Mouse (Mus musculus) CH12.LX (cell line): Measurements from ENCODE around the gene Gtpbp8. TPM values are rescaled to one million over a fixed set of nuclear protein-coding genes. Genes with fewer than 3 reads are reported as not detected.

ENCODE experiments used
- DNase-seq: peaks from one replicate; pipeline ENCODE4 v3.0.0-alpha.2; 2013; ENCODE audit errors: extremely low read depth
- H3K27ac ChIP-seq: 2 replicates; pipeline ENCODE4 v1.5.1; 2012; ENCODE audit warnings: low read depth, mild to moderate bottlenecking, control low read depth, moderate library complexity; ENCODE audit not compliant: insufficient read depth
- H3K27me3 ChIP-seq: replicated peaks from 2 replicates; pipeline ENCODE3; 2012; ENCODE audit warnings: inconsistent platforms
- H3K36me3 ChIP-seq, 2 experiments: replicated peaks in 1 of 2; 2 replicates each; pipeline versions ENCODE3 to v1.6.1; 2012; ENCODE audit warnings: inconsistent platforms in 1 of 2, low read length in 1 of 2, mild to moderate bottlenecking in 1 of 2, mixed read lengths in 1 of 2, moderate library complexity in 1 of 2; ENCODE audit not compliant: control insufficient read depth in 1 of 2, insufficient read depth in 1 of 2
- H3K4me1 ChIP-seq, 2 experiments: 2 replicates each; pipeline ENCODE4 v1.6.1; 2012; ENCODE audit warnings: inconsistent platforms in 1 of 2, moderate library complexity in 1 of 2; ENCODE audit not compliant: insufficient read depth in 2 of 2, control insufficient read depth in 1 of 2
- H3K4me2 ChIP-seq: 2 replicates; pipeline ENCODE4 v1.6.1; 2012; ENCODE audit warnings: low read depth, mild to moderate bottlenecking, control low read depth; ENCODE audit not compliant: poor library complexity, insufficient read depth, severe bottlenecking
- H3K4me3 ChIP-seq, 3 experiments: fragments of 150-350 bp in 1 of 3; sonication (generic) in 1 of 3; replicated peaks in 1 of 3; 2 replicates each; pipeline versions ENCODE3 to v1.5.1; 2011 to 2012; ENCODE audit warnings: low read depth in 2 of 3, low read length in 2 of 3, mild to moderate bottlenecking in 2 of 3, moderate library complexity in 2 of 3, control low read depth in 1 of 3, improper control_type of control experiment in 1 of 3, inconsistent platforms in 1 of 3, mixed read lengths in 1 of 3; ENCODE audit not compliant: poor library complexity in 1 of 3
- H3K79me2 ChIP-seq: replicated peaks from 2 replicates; pipeline ENCODE4 v1.6.1; 2012; ENCODE audit warnings: mild to moderate bottlenecking, moderate library complexity; ENCODE audit not compliant: control insufficient read depth, poor library complexity, insufficient read depth, severe bottlenecking; ENCODE audit errors: extremely low read depth
- H3K9ac ChIP-seq: 2 replicates; pipeline ENCODE4 v1.6.1; 2012; ENCODE audit warnings: low read depth, mild to moderate bottlenecking, control low read depth, moderate library complexity; ENCODE audit not compliant: insufficient read depth
- H3K9me3 ChIP-seq: replicated peaks from 2 replicates; pipeline ENCODE3; 2012; ENCODE audit warnings: low read length, inconsistent platforms, mixed read lengths
- BHLHE40 ChIP-seq: IDR thresholded peaks from 2 replicates; pipeline ENCODE4 v1.6.1; 2011; ENCODE audit warnings: mild to moderate bottlenecking, low read depth, low read length, improper control_type of control experiment
- CHD1 ChIP-seq: IDR thresholded peaks from 2 replicates; pipeline ENCODE4 v1.6.1; 2012; ENCODE audit warnings: low read depth, low read length, improper control_type of control experiment, inconsistent platforms
- CHD2 ChIP-seq: IDR thresholded peaks from 2 replicates; pipeline ENCODE4 v1.6.1; 2011; ENCODE audit warnings: low read length, improper control_type of control experiment
- CTCF ChIP-seq, 2 experiments: IDR thresholded peaks in 1 of 2; conservative IDR thresholded peaks in 1 of 2; 2 replicates each; pipeline ENCODE4 v1.5.1; 2011 to 2012; ENCODE audit warnings: low read depth in 2 of 2, low read length in 2 of 2, improper control_type of control experiment in 1 of 2, inconsistent platforms in 1 of 2, mild to moderate bottlenecking in 1 of 2, moderate library complexity in 1 of 2
- E2F4 ChIP-seq: IDR thresholded peaks from 2 replicates; pipeline ENCODE4 v1.6.1; 2011; ENCODE audit warnings: low read depth, low read length, improper control_type of control experiment; ENCODE audit not compliant: insufficient replicate concordance
- EP300 ChIP-seq: IDR thresholded peaks from 2 replicates; pipeline ENCODE4 v1.6.1; 2011; ENCODE audit warnings: low read length, improper control_type of control experiment
- IRF4 ChIP-seq: IDR thresholded peaks from 2 replicates; pipeline ENCODE4 v1.6.1; 2014; ENCODE audit warnings: low read depth, mild to moderate bottlenecking, inconsistent platforms, low read length, improper control_type of control experiment
- JUND ChIP-seq: conservative IDR thresholded peaks from 2 replicates; pipeline ENCODE4 v1.6.1; 2011; ENCODE audit warnings: low read depth, low read length, improper control_type of control experiment
- MAFK ChIP-seq: IDR thresholded peaks from 2 replicates; pipeline ENCODE4 v1.6.1; 2011; ENCODE audit warnings: low read length, improper control_type of control experiment; ENCODE audit not compliant: insufficient replicate concordance
- MAZ ChIP-seq: IDR thresholded peaks from 2 replicates; pipeline ENCODE4 v1.6.1; 2012; ENCODE audit warnings: low read depth, mild to moderate bottlenecking, inconsistent platforms, low read length, improper control_type of control experiment, moderate library complexity
- MEF2A ChIP-seq: IDR thresholded peaks from 2 replicates; pipeline ENCODE4 v1.6.1; 2014; ENCODE audit warnings: low read depth, mild to moderate bottlenecking, inconsistent platforms, low read length, improper control_type of control experiment, borderline replicate concordance
- MXI1 ChIP-seq: IDR thresholded peaks from 2 replicates; pipeline ENCODE4 v1.6.1; 2011; ENCODE audit warnings: mild to moderate bottlenecking, low read depth, low read length, improper control_type of control experiment
- MYC ChIP-seq: IDR thresholded peaks from 2 replicates; pipeline ENCODE4 v1.6.1; 2011; ENCODE audit warnings: low read depth, mild to moderate bottlenecking, improper control_type of control experiment, low read length
- NELFE ChIP-seq: IDR thresholded peaks from 2 replicates; pipeline ENCODE4 v1.6.1; 2011; ENCODE audit warnings: low read depth, low read length, improper control_type of control experiment
- NRF1 ChIP-seq: IDR thresholded peaks from 2 replicates; pipeline ENCODE4 v1.6.1; 2014; ENCODE audit warnings: low read depth, mild to moderate bottlenecking, inconsistent platforms, low read length, improper control_type of control experiment, moderate library complexity
- RAD21 ChIP-seq: IDR thresholded peaks from 2 replicates; pipeline ENCODE4 v1.6.1; 2011; ENCODE audit warnings: low read depth, mild to moderate bottlenecking, low read length, improper control_type of control experiment, moderate library complexity
- RCOR1 ChIP-seq: conservative IDR thresholded peaks from 2 replicates; pipeline ENCODE4 v1.6.1; 2012; ENCODE audit warnings: low read depth, mild to moderate bottlenecking, inconsistent platforms, low read length, improper control_type of control experiment
- SMC3 ChIP-seq: IDR thresholded peaks from 2 replicates; pipeline ENCODE4 v1.6.1; 2011; ENCODE audit warnings: low read depth, low read length, improper control_type of control experiment
- TBP ChIP-seq: conservative IDR thresholded peaks from 2 replicates; pipeline ENCODE4 v1.6.1; 2011; ENCODE audit warnings: low read depth, low read length, improper control_type of control experiment
- TCF12 ChIP-seq: IDR thresholded peaks from 2 replicates; pipeline ENCODE4 v1.6.1; 2014; ENCODE audit warnings: low read depth, mild to moderate bottlenecking, inconsistent platforms, low read length, improper control_type of control experiment
- UBTF ChIP-seq: IDR thresholded peaks from 2 replicates; pipeline ENCODE4 v1.6.1; 2012; ENCODE audit warnings: low read depth, mild to moderate bottlenecking, inconsistent platforms, low read length, improper control_type of control experiment, moderate library complexity
- USF1 ChIP-seq: IDR thresholded peaks from 2 replicates; pipeline ENCODE4 v1.6.1; 2014; ENCODE audit warnings: low read depth, mild to moderate bottlenecking, inconsistent platforms, low read length, improper control_type of control experiment
- USF2 ChIP-seq: conservative IDR thresholded peaks from 2 replicates; pipeline ENCODE4 v1.6.1; 2011; ENCODE audit warnings: low read depth, low read length, improper control_type of control experiment
- ZNF384 ChIP-seq: IDR thresholded peaks from 2 replicates; pipeline ENCODE4 v1.6.1; 2012; ENCODE audit warnings: low read depth, low read length, improper control_type of control experiment, inconsistent platforms
- dilution Hi-C: fragments of 300-500 bp; cut with MboI; formaldehyde crosslinking; loops from 2 replicates; pipeline ENCODE4 v1.14.3; 2020; ENCODE audit warnings: low sequenced_read_pairs; ENCODE audit not compliant: extremely low pct_unique_long_range_greater_than_20kb, extremely low pct_ligation_motif_present
- in situ Hi-C: fragments of 300-500 bp; cut with MboI; formaldehyde crosslinking; loops from 3 replicates; pipeline ENCODE4 v1.14.3; 2019; ENCODE audit warnings: low sequenced_read_pairs, low pct_ligation_motif_present, low pct_unique_long_range_greater_than_20kb, mixed read lengths
- polyA plus RNA-seq: library from polyadenylated mRNA; unstranded; fragments of >175 nt; gene quantifications from 2 replicates; pipeline ENCODE4 v1.2.1, GENCODE M21; 2012; ENCODE audit warnings: low read depth; ENCODE audit not compliant: insufficient read length
- total RNA-seq, 2 experiments: library from RNA; depleted of rRNA; stranded (reverse); fragments of 300-350 nt in 1 of 2; fragments of >200 nt in 1 of 2; gene quantifications; 2 replicates each; pipeline ENCODE4 v1.2.3; 2012 to 2014

The Gtpbp8 gene
- total and polyA plus RNA-seq, 3 experiments = 20.9 to 38.8 (median 24.2) TPM

GRCm38 (mm10) chr16:44761811-44762210 is 15.6 kb upstream of the Gtpbp8 start:
- in situ Hi-C loops = no loop called here
- Histone ChIP-seq H3K9me3 (no peaks in the 10 kb centered on the region), H3K4me1 (peaks cover 0 to 7% of the 10 kb centered on the region in 2 experiments; a peak in 2 of 4 replicates), H3K36me3 (no peaks in the 10 kb centered on the region), H3K9ac (no peak overlapping the region; the same call in 1 of the 2 replicates), H3K4me3 (no peak overlapping the region), H3K27me3 (no peaks in the 10 kb centered on the region)
- dilution Hi-C loops = no loop called here
- TF ChIP-seq USF2 (no peak), E2F4 (no peak), TBP (no peak), EP300 (no peak), NELFE (no peak), RAD21 (peak; percentile 74), ZNF384 (no peak), MEF2A (no peak), MYC (peak; percentile 85), JUND (no peak), MAFK (no peak), TCF12 (no peak), SMC3 (peak; percentile 72), IRF4 (no peak), CHD1 (no peak), CTCF (conservative IDR thresholded peaks at IDR 0.05 in 1 of 2, IDR thresholded peaks at IDR 0.05 in 1 of 2; ENCODE audit: low read depth in 2 of 2, low read length in 2 of 2) (peak; percentile 17 to 76; a peak in 3 of 4 replicates), USF1 (no peak), MAZ (no peak), NRF1 (no peak), UBTF (no peak), MXI1 (no peak), CHD2 (no peak), RCOR1 (no peak), BHLHE40 (no peak)
- TF ChIP-seq, all 38 proteins: peak for 4
- no peak overlapping the region for H3K4me2 ChIP-seq
- DNase-seq = no peak
- H3K79me2 ChIP-seq = no peaks in the 10 kb centered on the region
- no peak overlapping the region for H3K27ac ChIP-seq
